Mouse (Mus musculus): ENCODE measurements around the gene Usp17lc. TPM values are rescaled to one million over a fixed set of nuclear protein-coding genes. Genes with fewer than 3 reads are reported as not detected.

Usp17lc gene
- under 1 TPM in 1 of 2 experiments, not detected in 1; 0.25 TPM for polyA plus RNA-seq (2017; shearing (Covaris generic))

GRCm38 (mm10) chr7:103414772-103415171 lies at the start of gene Usp17lc:
TSS of gene Usp17lc (plus strand) at chr7:103415072.

GRCm38 (mm10) chr7:103386077-103386476 lies 28.8 kb upstream of the Usp17lc start, which contains the start of gene Olfr603:
TSS of gene Olfr603 (minus strand) at chr7:103386177.

GRCm38 (mm10) chr7:103445339-103445738 lies 30.5 kb downstream of the Usp17lc start, which contains the start of gene Olfr605:
TSS of gene Olfr605 (minus strand) at chr7:103445439.

GRCm38 (mm10) chr7:103448746-103449145 lies 33.9 kb downstream of the Usp17lc start, which contains the start of gene Olfr606:
TSS of gene Olfr606 (plus strand) at chr7:103449046.

Other genes with a start within 250 kb of the Usp17lc start
- gene Olfr591, start 236.7 kb upstream of the Usp17lc start, polyA plus RNA-seq (2017; shearing (Covaris generic)), result not detected
- gene Olfr592, start 230.3 kb upstream of the Usp17lc start, polyA plus RNA-seq (2017; shearing (Covaris generic)), result under 1 TPM in 1 of 2 experiments, not detected in 1; 0.05 TPM
- not detected for gene Olfr593, start 203.2 kb upstream of the Usp17lc start, polyA plus RNA-seq (2017; shearing (Covaris generic))
- under 1 TPM in 1 of 2 experiments, not detected in 1; 0.36 TPM for gene Olfr594, start 198.1 kb upstream of the Usp17lc start, polyA plus RNA-seq (2017; shearing (Covaris generic))
- not detected for gene Usp17ld, start 162.6 kb upstream of the Usp17lc start, polyA plus RNA-seq (2017; shearing (Covaris generic))
- gene Olfr596, start 109.4 kb upstream of the Usp17lc start, polyA plus RNA-seq (2017; shearing (Covaris generic)), result not detected
- gene Olfr597, start 98.8 kb upstream of the Usp17lc start, polyA plus RNA-seq (2017; shearing (Covaris generic)), result under 1 TPM in 1 of 2 experiments, not detected in 1; 0.55 TPM
- not detected for gene Olfr598, start 91.5 kb upstream of the Usp17lc start, polyA plus RNA-seq (2017; shearing (Covaris generic))
- not detected for gene Olfr599, start 79.2 kb upstream of the Usp17lc start, polyA plus RNA-seq (2017; shearing (Covaris generic))
- not detected for gene Olfr600, start 65.4 kb upstream of the Usp17lc start, polyA plus RNA-seq (2017; shearing (Covaris generic))
- not detected for gene Olfr601, start 52.4 kb upstream of the Usp17lc start, polyA plus RNA-seq (2017; shearing (Covaris generic))
- not detected for gene Olfr603, start 28.9 kb upstream of the Usp17lc start, polyA plus RNA-seq (2017; shearing (Covaris generic))
- gene Olfr605, start 30.4 kb downstream of the Usp17lc start, polyA plus RNA-seq (2017; shearing (Covaris generic)), result not detected
- gene Olfr606, start 34.0 kb downstream of the Usp17lc start, polyA plus RNA-seq (2017; shearing (Covaris generic)), result under 1 TPM in 1 of 2 experiments, not detected in 1; 0.07 TPM
- under 1 TPM in 1 of 2 experiments, not detected in 1; 0.05 TPM for gene Olfr607, start 49.1 kb downstream of the Usp17lc start, polyA plus RNA-seq (2017; shearing (Covaris generic))
- gene Olfr608, start 54.8 kb downstream of the Usp17lc start, polyA plus RNA-seq (2017; shearing (Covaris generic)), result not detected
- gene Olfr609, start 83.0 kb downstream of the Usp17lc start, polyA plus RNA-seq (2017; shearing (Covaris generic)), result under 1 TPM in 1 of 2 experiments, not detected in 1; 0.17 TPM
- not detected for gene Olfr610, start 97.0 kb downstream of the Usp17lc start, polyA plus RNA-seq (2017; shearing (Covaris generic))
- not detected for gene Olfr611, start 105.8 kb downstream of the Usp17lc start, polyA plus RNA-seq (2017; shearing (Covaris generic))
- gene Olfr612, start 127.6 kb downstream of the Usp17lc start, polyA plus RNA-seq (2017; shearing (Covaris generic)), result not detected
- gene Olfr613, start 133.0 kb downstream of the Usp17lc start, polyA plus RNA-seq (2017; shearing (Covaris generic)), result not detected
- under 1 TPM in 1 of 2 experiments, not detected in 1; 0.28 TPM for gene Olfr615, start 141.0 kb downstream of the Usp17lc start, polyA plus RNA-seq (2017; shearing (Covaris generic))
- gene Olfr616, start 154.1 kb downstream of the Usp17lc start, polyA plus RNA-seq (2017; shearing (Covaris generic)), result under 1 TPM in 1 of 2 experiments, not detected in 1; 0.11 TPM
- not detected for gene Olfr617, start 158.0 kb downstream of the Usp17lc start, polyA plus RNA-seq (2017; shearing (Covaris generic))
- gene Olfr618, start 175.0 kb downstream of the Usp17lc start, polyA plus RNA-seq (2017; shearing (Covaris generic)), result not detected
- not detected for gene Olfr619, start 185.5 kb downstream of the Usp17lc start, polyA plus RNA-seq (2017; shearing (Covaris generic))
- gene Olfr620, start 197.5 kb downstream of the Usp17lc start, polyA plus RNA-seq (2017; shearing (Covaris generic)), result under 1 TPM; 0.06 to 0.15 TPM
- not detected for gene Olfr622, start 227.6 kb downstream of the Usp17lc start, polyA plus RNA-seq (2017; shearing (Covaris generic))
- gene Olfr623, start 248.6 kb downstream of the Usp17lc start, polyA plus RNA-seq (2017; shearing (Covaris generic)), result under 1 TPM in 1 of 2 experiments, not detected in 1; 0.16 TPM